Comparison of ENCODE assay signal across 12 mouse cellular contexts in the genomic region with DNA sequence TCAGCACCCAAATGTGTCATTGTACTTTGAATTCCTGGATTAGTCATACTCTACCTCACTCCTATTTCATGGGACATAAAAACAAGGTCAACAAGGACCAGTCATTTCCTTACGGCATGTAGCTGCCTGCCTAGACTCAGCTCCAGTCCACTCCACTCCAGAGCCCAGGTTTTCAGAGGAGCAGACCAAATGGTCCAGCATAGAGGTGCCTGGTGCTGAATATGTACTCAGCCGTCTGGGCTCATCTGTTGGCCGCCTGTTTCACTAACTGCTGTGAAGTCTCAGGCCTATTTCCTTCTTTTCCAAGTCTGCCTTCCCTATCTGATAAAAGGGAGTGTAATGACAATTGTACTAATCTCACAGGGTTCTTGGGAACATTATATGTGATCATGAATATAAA.
DNase-seq lines count a peak whose midpoint lies in the region; ATAC-seq and TF ChIP-seq lines count a peak whose summit lies in the region.
"Had no signal": no experiment of that assay in that cellular context is flagged by ENCODE, and none has a peak within 500 bp of the region (broad histone marks: within the 10 kb centered on the region; RNA-seq: fewer than 3 reads in every experiment).

No protein-coding gene starts in this region.

- H3K27me3 ChIP-seq in midbrain, postnatal 0 days (ENCODE audit: insufficient read depth, low read length), result 0 out of 2 replicates have a peak, but pooled peaks cover 4% of the 10 kb centered on the region
- H3K27me3 ChIP-seq: embryonic facial prominence, embryonic 13.5 days had no signal

- ATAC-seq in midbrain, postnatal 0 days (ENCODE audit: low FRiP score), result no peak
- ATAC-seq in activated CD4-positive, CD25-positive, alpha-beta regulatory T cell, adult 4 months, result no peak

- no peaks in the 10 kb centered on the region for H3K36me3 ChIP-seq in midbrain, postnatal 0 days (ENCODE audit: insufficient read depth, low read length)

- H3K9me3 ChIP-seq in midbrain, postnatal 0 days (ENCODE audit: low read length), result no peaks in the 10 kb centered on the region
- H3K9me3 ChIP-seq: embryonic facial prominence, embryonic 13.5 days had no signal

- TF ChIP-seq CTCF in midbrain, postnatal 0 days (IDR thresholded peaks at IDR 0.05), result no peak

- H3K27ac ChIP-seq in midbrain, postnatal 0 days (ENCODE audit: low read depth, low read length), result no peak overlapping the region
- H3K27ac ChIP-seq: embryonic facial prominence, embryonic 13.5 days; heart, adult 2 months; liver, embryonic 14.5 days had no signal

- no peak overlapping the region for H3K4me2 ChIP-seq in midbrain, postnatal 0 days (ENCODE audit: low read depth, low read length, poor library complexity, severe bottlenecking)
- H3K4me2 ChIP-seq: embryonic facial prominence, embryonic 13.5 days had no signal

- H3K9ac ChIP-seq in midbrain, postnatal 0 days (replicated peaks; ENCODE audit: low read length, poor library complexity, severe bottlenecking), result no peak overlapping the region
- H3K9ac ChIP-seq: embryonic facial prominence, embryonic 13.5 days; liver, embryonic 14.5 days had no signal

- intact Hi-C loops in heart, postnatal 36 days (cut with DNase I), result loop anchor here (5.0 to 10.0 kb wide), 4 partner anchors 66 to 823 kb away; no protein-coding TSS in a partner anchor

- 42% methylated on average over 3 of the region's 3 CpGs for WGBS in midbrain, postnatal 0 days

- no peak overlapping the region for H3K4me3 ChIP-seq in midbrain, postnatal 0 days (ENCODE audit: low read depth, low read length)
- H3K4me3 ChIP-seq: embryonic facial prominence, embryonic 13.5 days; heart, adult 2 months; myocyte had no signal

- H3K4me1 ChIP-seq in midbrain, postnatal 0 days (ENCODE audit: insufficient read depth, low read length), result no peaks in the 10 kb centered on the region
- H3K4me1 ChIP-seq: embryonic facial prominence, embryonic 13.5 days had no signal

- DNase-seq in heart, postnatal 4 days, result peak; percentile 25
- DNase-seq in heart, postnatal 36 days, result no peak
- peak; percentile 43 for DNase-seq in right cerebral cortex, postnatal 14 days
- no peak for DNase-seq in right cerebral cortex, postnatal 36 days (ENCODE audit: low spot score in 2 of 2)
- peak; percentile 54 for DNase-seq in cerebellum, adult 8-10 months
- DNase-seq in midbrain, postnatal 0 days (ENCODE audit: low spot score), result peak; percentile 73
- no peak for DNase-seq in thymus, postnatal 14 days
- DNase-seq: heart, adult 2 months had no signal

Comparison
In these comparisons a context has a peak if more than half of its experiments do, and no peak if none do; other contexts are left out.
1. DNase-seq: peak in heart, postnatal 4 days (single experiment), right cerebral cortex, postnatal 14 days (single experiment), cerebellum, adult 8-10 months (single experiment) and midbrain, postnatal 0 days (single experiment); none in heart, postnatal 36 days (0 of 2), right cerebral cortex, postnatal 36 days (0 of 2) and thymus, postnatal 14 days (single experiment).